Mouse (Mus musculus): ENCODE measurements around the gene Ctcfl.

DNA sequence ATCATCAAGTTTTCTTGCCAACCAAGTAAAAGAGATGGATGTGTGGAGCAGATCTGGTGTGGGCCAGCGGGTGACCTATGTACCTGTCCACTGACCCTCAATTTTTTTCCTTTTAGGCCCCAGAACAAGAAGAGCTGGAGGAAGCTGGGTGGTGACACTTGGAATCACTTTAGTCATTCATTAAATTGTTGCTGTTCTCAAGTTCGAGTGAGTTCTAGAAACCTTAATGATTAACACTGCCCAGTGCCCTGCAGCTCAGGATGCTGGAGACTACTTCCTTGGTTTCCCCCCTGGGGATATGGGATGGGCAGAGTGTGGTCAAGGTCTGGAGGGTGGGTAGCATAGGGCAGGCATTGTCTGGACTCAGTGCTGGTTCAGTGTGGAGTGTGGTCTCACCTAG is 9.8 kb upstream of the Ctcfl start:
- TF ChIP-seq CTCF (IDR thresholded peaks at IDR 0.05; ENCODE audit: low read depth): no peak
- no peak for TF ChIP-seq EP300 (IDR thresholded peaks at IDR 0.05; ENCODE audit: low read depth)
